Mouse (Mus musculus): ENCODE results near the gene Nckap5.

DNA sequence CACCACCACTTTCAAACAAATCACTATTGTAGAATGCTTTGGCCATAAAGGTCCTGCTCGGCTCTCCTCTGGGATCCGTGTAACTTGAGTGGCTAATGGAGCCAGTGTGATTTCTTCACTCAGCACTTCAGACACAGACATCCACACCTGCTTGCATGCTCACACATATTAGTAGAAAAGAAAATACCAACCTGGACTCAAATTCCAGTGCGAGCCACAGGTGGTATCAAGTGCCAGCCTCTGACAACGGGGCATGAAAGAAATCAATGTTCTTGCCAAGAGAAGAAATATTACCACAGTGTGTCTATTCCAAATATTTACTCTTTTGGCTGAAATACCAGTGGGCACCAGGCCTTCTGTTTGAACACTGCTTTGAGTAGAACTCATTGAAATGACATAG, 208.6 kb downstream of the Nckap5 start:
- TF ChIP-seq POLR2A (IDR thresholded peaks at IDR 0.05; ENCODE audit: borderline replicate concordance, control insufficient read depth, low read depth, low read length) (no peak), CTCF (IDR thresholded peaks at IDR 0.05; ENCODE audit: control insufficient read depth, insufficient read depth, low read length) (no peak)
